14 mouse cellular contexts compared by ENCODE assay signal in genomic region chr11:117088271-117088991, GRCm38 (mm10). TPM values are rescaled to one million over a fixed set of nuclear protein-coding genes. Genes with fewer than 3 reads are reported as not detected.
A peak's percentile ranks its signal among the peaks of the same experiment; 100 is the strongest.
DNase-seq lines count a peak whose midpoint lies in the region; ATAC-seq and TF ChIP-seq lines count a peak whose summit lies in the region.
"Had no signal": no experiment of that assay in that cellular context is flagged by ENCODE, and none has a peak within 500 bp of the region (broad histone marks: within the 10 kb centered on the region; RNA-seq: fewer than 3 reads in every experiment).

No protein-coding gene starts in this region.

- H3K4me3 ChIP-seq in heart, embryonic 12.5 days, result no peak overlapping the region
- H3K4me3 ChIP-seq in testis, adult 2 months (ENCODE audit: control insufficient read depth, low read depth, low read length), result no peak overlapping the region
- H3K4me3 ChIP-seq in stomach, postnatal 0 days (ENCODE audit: low read depth, low read length), result no peak overlapping the region
- no peak overlapping the region for H3K4me3 ChIP-seq in hindbrain, embryonic 14.5 days (replicated peaks; ENCODE audit: low read length)
- H3K4me3 ChIP-seq: forebrain, embryonic 12.5 days; limb, embryonic 13.5 days had no signal

- WGBS in heart, embryonic 12.5 days, result 75% methylated on average over 13 of the region's 13 CpGs
- WGBS in stomach, postnatal 0 days, result 53% methylated on average over 13 of the region's 13 CpGs
- WGBS in hindbrain, embryonic 14.5 days, result 82% methylated on average over 13 of the region's 13 CpGs

- TF ChIP-seq EP300 in stomach, postnatal 0 days (optimal IDR thresholded peaks at IDR 0.05), result no peak

- H3K9ac ChIP-seq in heart, embryonic 12.5 days, result no peak overlapping the region
- no peak overlapping the region for H3K9ac ChIP-seq in stomach, postnatal 0 days (ENCODE audit: low read length)
- H3K9ac ChIP-seq in hindbrain, embryonic 14.5 days, result no peak overlapping the region
- H3K9ac ChIP-seq: limb, embryonic 13.5 days had no signal

- H3K27ac ChIP-seq in heart, embryonic 12.5 days (ENCODE audit: poor library complexity, severe bottlenecking), result 0 out of 2 replicates have a peak overlapping the region, but pooled peaks have one; percentile 8
- H3K27ac ChIP-seq in testis, adult 2 months (ENCODE audit: control insufficient read depth, insufficient read depth, low read depth, low read length), result peak overlapping the region; percentile 60
- 0 out of 2 replicates have a peak overlapping the region, but pooled peaks have one; percentile 3 for H3K27ac ChIP-seq in stomach, postnatal 0 days (replicated peaks)
- no peak overlapping the region for H3K27ac ChIP-seq in hindbrain, embryonic 14.5 days
- H3K27ac ChIP-seq: forebrain, embryonic 12.5 days; limb, embryonic 13.5 days had no signal

- no peak for ATAC-seq in heart, embryonic 12.5 days (ENCODE audit: insufficient number of reproducible peaks, low FRiP score)
- ATAC-seq in stomach, postnatal 0 days (ENCODE audit: low FRiP score, low TSS enrichment), result no peak; the same call in 1 of the 2 replicates
- ATAC-seq in hindbrain, embryonic 14.5 days (ENCODE audit: low FRiP score), result no peak
- ATAC-seq: CD4-positive, CD25-positive, alpha-beta regulatory T cell, adult 4 months had no signal

- no peak overlapping the region for H3K4me2 ChIP-seq in heart, embryonic 12.5 days
- H3K4me2 ChIP-seq in stomach, postnatal 0 days (replicated peaks; ENCODE audit: low read depth), result no peak overlapping the region
- no peak overlapping the region for H3K4me2 ChIP-seq in hindbrain, embryonic 14.5 days (replicated peaks)
- H3K4me2 ChIP-seq: forebrain, embryonic 12.5 days; limb, embryonic 13.5 days had no signal

- TF ChIP-seq POLR2A in testis, adult 2 months (IDR thresholded peaks at IDR 0.05; ENCODE audit: control insufficient read depth, low read depth, low read length), result no peak

- H3K36me3 ChIP-seq in heart, embryonic 12.5 days, result no peaks in the 10 kb centered on the region
- no peaks in the 10 kb centered on the region for H3K36me3 ChIP-seq in testis, adult 2 months (ENCODE audit: control insufficient read depth, insufficient read depth, low read length)
- no peaks in the 10 kb centered on the region for H3K36me3 ChIP-seq in stomach, postnatal 0 days (ENCODE audit: control insufficient read depth, insufficient read depth, low read length)
- 0 out of 2 replicates have a peak, but pooled peaks cover 1% of the 10 kb centered on the region for H3K36me3 ChIP-seq in hindbrain, embryonic 14.5 days (replicated peaks; ENCODE audit: control insufficient read depth, insufficient read depth)

- H3K4me1 ChIP-seq in heart, embryonic 12.5 days (replicated peaks), result peaks cover 52% of the 10 kb centered on the region
- peaks cover 15% of the 10 kb centered on the region for H3K4me1 ChIP-seq in testis, adult 2 months (ENCODE audit: control insufficient read depth, insufficient read depth, low read length)
- H3K4me1 ChIP-seq in stomach, postnatal 0 days (replicated peaks; ENCODE audit: control insufficient read depth, insufficient read depth), result peaks cover 6% of the 10 kb centered on the region; the same call in 1 of the 2 replicates
- H3K4me1 ChIP-seq in hindbrain, embryonic 14.5 days (replicated peaks; ENCODE audit: control insufficient read depth, insufficient read depth, low read length), result peaks cover 10% of the 10 kb centered on the region; the same call in 1 of the 2 replicates

- no peaks in the 10 kb centered on the region for H3K9me3 ChIP-seq in heart, embryonic 12.5 days (replicated peaks)
- no peaks in the 10 kb centered on the region for H3K9me3 ChIP-seq in stomach, postnatal 0 days (ENCODE audit: control insufficient read depth, low read length)
- H3K9me3 ChIP-seq in hindbrain, embryonic 14.5 days (ENCODE audit: control insufficient read depth, low read length), result no peaks in the 10 kb centered on the region
- H3K9me3 ChIP-seq: forebrain, embryonic 12.5 days; limb, embryonic 13.5 days had no signal

- DNase-seq in heart, postnatal 25 days (ENCODE audit: low spot score), result no peak
- no peak for DNase-seq in testis, postnatal 14 days (ENCODE audit: low spot score)
- DNase-seq in fat pad, adult 2 months (ENCODE audit: extremely low read depth, low read depth, low spot score), result peak; percentile 99
- DNase-seq in stomach, postnatal 0 days (ENCODE audit: low spot score), result no peak
- DNase-seq in left cerebral cortex, postnatal 4 days, result no peak
- no peak for DNase-seq in hindbrain, embryonic 14.5 days (ENCODE audit: low spot score)
- DNase-seq: kidney, adult 11 months; layer of hippocampus, adult 9-11 months; thymus, postnatal 25 days had no signal

- H3K27me3 ChIP-seq in heart, embryonic 12.5 days (replicated peaks), result no peaks in the 10 kb centered on the region
- no peaks in the 10 kb centered on the region for H3K27me3 ChIP-seq in testis, adult 2 months (ENCODE audit: control insufficient read depth, insufficient read depth, low read length)
- H3K27me3 ChIP-seq in stomach, postnatal 0 days (ENCODE audit: control insufficient read depth, insufficient read depth, low read length), result no peaks in the 10 kb centered on the region
- no peaks in the 10 kb centered on the region for H3K27me3 ChIP-seq in hindbrain, embryonic 14.5 days (ENCODE audit: control insufficient read depth, insufficient read depth, low read length)
- H3K27me3 ChIP-seq: limb, embryonic 13.5 days had no signal

- intact Hi-C loops in heart, postnatal 25 days (cut with DNase I), result no loop called here
- intact Hi-C loops in left cerebral cortex, postnatal 4 days (cut with DNase I), result no loop called here

- TF ChIP-seq CTCF in testis, adult 2 months (IDR thresholded peaks at IDR 0.05; ENCODE audit: control insufficient read depth, insufficient read depth, insufficient replicate concordance, low read depth, low read length), result no peak
- no peak for TF ChIP-seq CTCF in stomach, postnatal 0 days (IDR thresholded peaks at IDR 0.05; ENCODE audit: low read depth)

RNA-seq across cellular contexts. Expression of gene Sec14l1, which starts 26.5 kb away (rescaled TPM):
- polyA plus RNA-seq in heart, embryonic 12.5 days (2016; fragmentation: Nextera tagmentation; extraction: Ambion mirVana), result 53.4 and 56.6 TPM in 2 replicates
- total RNA-seq in heart, postnatal 25 days (2021), result 10 to 100 TPM; 71.7 to 74.1 TPM
- polyA plus RNA-seq in testis, adult 2 months (2012; rRNA removed), result 133 and 153 TPM in 2 replicates
- 28.4 and 30.5 TPM in 2 replicates for polyA plus RNA-seq in stomach, postnatal 0 days (2015; fragmentation: Nextera tagmentation; extraction: Ambion mirVana)
- total RNA-seq in left cerebral cortex, postnatal 4 days (2021), result 100 to 1,000 TPM; 127 to 130 TPM
- 41.2 and 41.9 TPM in 2 replicates for polyA plus RNA-seq in hindbrain, embryonic 14.5 days (2014; fragmentation: Nextera tagmentation; extraction: Ambion mirVana)
